Mouse (Mus musculus): ENCODE data around the gene Yif1a. TPM values are rescaled to one million over a fixed set of nuclear protein-coding genes. Genes with fewer than 3 reads are reported as not detected.

The Yif1a gene
- 111 and 114 TPM in 2 replicates for polyA plus RNA-seq (2014; fragmentation: Nextera tagmentation; extraction: Ambion mirVana)

DNA sequence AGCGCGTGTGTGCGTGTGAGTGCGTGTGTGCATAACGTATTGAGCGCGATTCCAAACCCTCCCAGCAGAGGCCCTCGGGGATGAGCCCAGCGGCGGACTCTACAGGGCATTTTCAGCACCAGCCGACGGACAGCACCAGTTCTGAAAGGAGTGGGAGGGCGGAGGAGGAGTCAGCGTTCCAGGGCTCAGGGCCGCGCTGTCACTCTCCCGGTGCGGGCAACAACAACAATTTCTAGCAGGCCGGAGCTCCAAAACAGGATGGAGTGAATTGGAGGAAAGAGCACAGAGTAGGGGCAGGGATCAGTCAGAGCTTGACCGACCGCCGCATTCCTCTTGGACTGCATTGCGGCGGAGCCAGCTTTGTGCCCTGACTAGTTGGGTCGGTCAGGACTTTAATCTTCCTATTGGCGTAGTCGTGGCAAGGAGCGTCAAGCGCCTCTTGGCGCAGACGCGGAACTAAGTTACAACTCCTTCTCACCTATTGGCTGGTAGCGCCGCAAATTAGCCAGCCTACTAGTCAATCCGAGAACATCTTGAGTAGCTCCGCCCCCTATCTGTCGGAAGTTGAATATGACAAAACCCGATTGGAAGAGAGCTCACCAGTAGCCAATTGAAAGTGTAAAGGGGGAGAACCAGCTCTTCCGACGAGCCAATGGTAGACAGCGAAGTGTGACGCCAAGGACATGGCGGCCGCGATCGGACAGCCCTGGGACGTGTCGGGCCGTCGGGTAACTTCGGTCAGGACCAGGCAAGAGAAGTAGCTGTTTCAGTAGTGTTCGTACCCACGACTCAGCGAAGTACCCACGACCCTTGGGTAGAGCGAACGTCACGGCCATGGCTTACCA is at the start of gene Yif1a:
Gene Yif1a (plus strand): TSS at position 655 of the 845 bp plus-strand sequence.
- Histone ChIP-seq H3K4me1 (replicated peaks; ENCODE audit: control insufficient read depth, insufficient read depth, low read length) (peaks cover 10% of the 10 kb centered on the region), H3K4me2 (ENCODE audit: low read length) (peak within 1 kb of the TSS; percentile 93), H3K4me3 (ENCODE audit: low read depth, low read length) (peak within 1 kb of the TSS; percentile 87), H3K27ac (ENCODE audit: low read depth) (peak within 1 kb of the TSS; percentile 74), H3K9me3 (ENCODE audit: control insufficient read depth, low read length) (no peaks in the 10 kb centered on the region), H3K9ac (ENCODE audit: low read length) (peak within 1 kb of the TSS; percentile 69), H3K27me3 (replicated peaks; ENCODE audit: control insufficient read depth, insufficient read depth, low read length) (peaks cover 35% of the 10 kb centered on the region), H3K36me3 (ENCODE audit: control insufficient read depth, insufficient read depth, low read length) (peaks cover 29% of the 10 kb centered on the region)
- DNase-seq (ENCODE audit: low spot score) (peak; percentile 99), ATAC-seq (replicated peaks; ENCODE audit: low FRiP score, low TSS enrichment, low read depth) (peak; percentile 89)
- WGBS, result under 1% methylated on average over 58 of the region's 58 CpGs

GRCm38 (mm10) chr19:5038709-5039156 is 49.6 kb upstream of the Yif1a start, which contains the start of the genes B4gat1 and AC124502.3:
Gene B4gat1, plus strand, starts transcription at chr19:5038826.
Gene AC124502.3, plus strand, starts transcription at chr19:5038891.
- Histone ChIP-seq H3K9me3 (ENCODE audit: control insufficient read depth, low read length) (no peaks in the 10 kb centered on the region), H3K9ac (ENCODE audit: low read length) (peak within 1 kb of the TSS; percentile 69), H3K4me3 (ENCODE audit: low read depth, low read length) (peak within 1 kb of the TSS; percentile 95), H3K4me2 (ENCODE audit: low read length) (peak within 1 kb of the TSS; percentile 95), H3K27me3 (replicated peaks; ENCODE audit: control insufficient read depth, insufficient read depth, low read length) (no peaks in the 10 kb centered on the region), H3K27ac (ENCODE audit: low read depth) (peak within 1 kb of the TSS; percentile 90), H3K36me3 (ENCODE audit: control insufficient read depth, insufficient read depth, low read length) (0 out of 2 replicates have a peak, but pooled peaks cover 2% of the 10 kb centered on the region), H3K4me1 (replicated peaks; ENCODE audit: control insufficient read depth, insufficient read depth, low read length) (peaks cover 16% of the 10 kb centered on the region)
- 0% methylated on average over 43 of the region's 44 CpGs for WGBS
- peak; percentile 91 for DNase-seq (ENCODE audit: low spot score)
- ATAC-seq (replicated peaks; ENCODE audit: low FRiP score, low TSS enrichment, low read depth), result peak; percentile 86

DNA sequence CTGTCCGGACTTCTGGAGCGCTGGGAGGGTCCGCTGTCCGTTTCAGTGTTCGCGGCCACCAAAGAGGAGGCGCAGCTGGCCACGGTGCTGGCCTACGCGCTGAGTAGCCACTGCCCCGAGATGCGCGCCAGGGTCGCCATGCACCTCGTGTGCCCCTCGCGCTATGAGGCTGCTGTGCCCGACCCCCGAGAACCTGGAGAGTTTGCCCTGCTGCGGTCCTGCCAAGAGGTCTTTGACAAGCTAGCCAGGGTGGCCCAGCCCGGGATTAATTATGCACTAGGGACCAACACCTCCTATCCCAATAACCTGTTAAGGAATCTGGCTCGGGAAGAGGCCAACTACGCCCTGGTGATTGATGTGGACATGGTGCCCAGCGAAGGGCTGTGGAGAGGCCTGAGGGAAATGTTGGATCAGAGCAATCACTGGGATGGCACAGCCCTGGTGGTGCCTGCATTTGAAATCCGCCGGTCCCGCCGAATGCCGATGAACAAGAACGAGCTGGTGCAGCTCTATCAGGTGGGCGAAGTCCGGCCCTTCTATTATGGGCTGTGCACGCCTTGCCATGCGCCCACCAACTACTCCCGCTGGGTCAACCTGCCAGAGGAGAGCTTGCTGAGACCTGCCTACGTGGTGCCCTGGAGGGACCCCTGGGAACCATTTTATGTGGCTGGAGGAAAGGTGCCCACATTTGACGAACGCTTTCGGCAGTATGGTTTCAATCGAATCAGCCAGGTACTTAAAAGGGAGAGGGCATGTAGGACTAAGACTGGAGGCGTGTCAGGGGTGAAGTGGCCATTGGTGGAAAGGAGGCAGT is 48.8 kb upstream of the Yif1a start:
- peak overlapping the region; percentile 69 for H3K9ac ChIP-seq (ENCODE audit: low read length)
- H3K27me3 ChIP-seq (replicated peaks; ENCODE audit: control insufficient read depth, insufficient read depth, low read length), result no peaks in the 10 kb centered on the region
- peak overlapping the region; percentile 95 for H3K4me2 ChIP-seq (ENCODE audit: low read length)
- WGBS, result 13% methylated on average over 41 of the region's 41 CpGs
- DNase-seq (ENCODE audit: low spot score), result no peak
- peaks cover 16% of the 10 kb centered on the region for H3K4me1 ChIP-seq (replicated peaks; ENCODE audit: control insufficient read depth, insufficient read depth, low read length)
- H3K9me3 ChIP-seq (ENCODE audit: control insufficient read depth, low read length), result no peaks in the 10 kb centered on the region
- peak overlapping the region; percentile 95 for H3K4me3 ChIP-seq (ENCODE audit: low read depth, low read length)
- H3K36me3 ChIP-seq (ENCODE audit: control insufficient read depth, insufficient read depth, low read length), result peaks cover 6% of the 10 kb centered on the region; the same call in 1 of the 2 replicates
- no peak for ATAC-seq (replicated peaks; ENCODE audit: low FRiP score, low TSS enrichment, low read depth)
- H3K27ac ChIP-seq (ENCODE audit: low read depth), result peak overlapping the region; percentile 34; the same call in 1 of the 2 replicates

- Histone ChIP-seq H3K27ac (ENCODE audit: low read depth) (peak within 1 kb of the TSS; percentile 5), H3K36me3 (ENCODE audit: control insufficient read depth, insufficient read depth, low read length) (peaks cover 6% of the 10 kb centered on the region), H3K9me3 (ENCODE audit: control insufficient read depth, low read length) (no peaks in the 10 kb centered on the region), H3K4me1 (replicated peaks; ENCODE audit: control insufficient read depth, insufficient read depth, low read length) (peaks cover 16% of the 10 kb centered on the region), H3K4me3 (ENCODE audit: low read depth, low read length) (peak within 1 kb of the TSS; percentile 95), H3K27me3 (replicated peaks; ENCODE audit: control insufficient read depth, insufficient read depth, low read length) (no peaks in the 10 kb centered on the region), H3K4me2 (ENCODE audit: low read length) (peak within 1 kb of the TSS; percentile 95), H3K9ac (ENCODE audit: low read length) (peak within 1 kb of the TSS; percentile 72)
- ATAC-seq (replicated peaks; ENCODE audit: low FRiP score, low TSS enrichment, low read depth), result peak; percentile 74
- DNase-seq (ENCODE audit: low spot score), result peak; percentile 97
- 5% methylated on average over 40 of the region's 40 CpGs for WGBS
These were observed 47.3 kb upstream of the Yif1a start, which contains the start of gene Brms1 for GRCm38 (mm10) chr19:5040862-5041523. Gene Brms1, plus strand, starts transcription at chr19:5041354.

DNA sequence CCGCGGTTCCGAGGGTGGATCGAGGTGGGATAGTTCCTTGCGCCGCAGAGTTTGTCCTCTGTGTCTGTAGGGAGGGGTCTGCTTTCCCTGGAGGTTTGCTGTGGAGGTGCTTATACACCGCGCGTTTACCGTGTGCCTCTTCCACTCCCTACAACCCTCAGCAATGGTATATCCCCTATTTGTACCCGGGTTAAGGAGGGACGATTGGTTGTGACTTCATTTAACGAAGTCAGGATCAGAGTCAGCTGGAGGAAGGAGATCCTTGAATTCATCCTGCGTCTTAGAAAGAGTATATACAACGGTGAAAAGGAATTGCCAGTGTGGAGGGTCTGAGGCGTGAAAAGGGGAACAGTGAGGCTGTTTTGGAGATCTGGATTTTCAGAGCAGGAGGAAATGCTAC is 46.8 kb upstream of the Yif1a start:
- H3K4me1 ChIP-seq (replicated peaks; ENCODE audit: control insufficient read depth, insufficient read depth, low read length), result peaks cover 16% of the 10 kb centered on the region
- H3K27ac ChIP-seq (ENCODE audit: low read depth), result peak overlapping the region; percentile 5; the same call in 1 of the 2 replicates
- no peaks in the 10 kb centered on the region for H3K9me3 ChIP-seq (ENCODE audit: control insufficient read depth, low read length)
- H3K9ac ChIP-seq (ENCODE audit: low read length), result peak overlapping the region; percentile 72
- ATAC-seq (replicated peaks; ENCODE audit: low FRiP score, low TSS enrichment, low read depth) (no peak), DNase-seq (ENCODE audit: low spot score) (no peak)
- no peaks in the 10 kb centered on the region for H3K27me3 ChIP-seq (replicated peaks; ENCODE audit: control insufficient read depth, insufficient read depth, low read length)
- H3K4me2 ChIP-seq (ENCODE audit: low read length), result peak overlapping the region; percentile 95
- peak overlapping the region; percentile 95 for H3K4me3 ChIP-seq (ENCODE audit: low read depth, low read length)
- peaks cover 11% of the 10 kb centered on the region for H3K36me3 ChIP-seq (ENCODE audit: control insufficient read depth, insufficient read depth, low read length)
- WGBS, result 2% methylated on average over 16 of the region's 16 CpGs

GRCm38 (mm10) chr19:5045531-5045930 is 42.8 kb upstream of the Yif1a start:
- DNase-seq (ENCODE audit: low spot score), result no peak
- 85% methylated on average over 4 of the region's 4 CpGs for WGBS

DNA sequence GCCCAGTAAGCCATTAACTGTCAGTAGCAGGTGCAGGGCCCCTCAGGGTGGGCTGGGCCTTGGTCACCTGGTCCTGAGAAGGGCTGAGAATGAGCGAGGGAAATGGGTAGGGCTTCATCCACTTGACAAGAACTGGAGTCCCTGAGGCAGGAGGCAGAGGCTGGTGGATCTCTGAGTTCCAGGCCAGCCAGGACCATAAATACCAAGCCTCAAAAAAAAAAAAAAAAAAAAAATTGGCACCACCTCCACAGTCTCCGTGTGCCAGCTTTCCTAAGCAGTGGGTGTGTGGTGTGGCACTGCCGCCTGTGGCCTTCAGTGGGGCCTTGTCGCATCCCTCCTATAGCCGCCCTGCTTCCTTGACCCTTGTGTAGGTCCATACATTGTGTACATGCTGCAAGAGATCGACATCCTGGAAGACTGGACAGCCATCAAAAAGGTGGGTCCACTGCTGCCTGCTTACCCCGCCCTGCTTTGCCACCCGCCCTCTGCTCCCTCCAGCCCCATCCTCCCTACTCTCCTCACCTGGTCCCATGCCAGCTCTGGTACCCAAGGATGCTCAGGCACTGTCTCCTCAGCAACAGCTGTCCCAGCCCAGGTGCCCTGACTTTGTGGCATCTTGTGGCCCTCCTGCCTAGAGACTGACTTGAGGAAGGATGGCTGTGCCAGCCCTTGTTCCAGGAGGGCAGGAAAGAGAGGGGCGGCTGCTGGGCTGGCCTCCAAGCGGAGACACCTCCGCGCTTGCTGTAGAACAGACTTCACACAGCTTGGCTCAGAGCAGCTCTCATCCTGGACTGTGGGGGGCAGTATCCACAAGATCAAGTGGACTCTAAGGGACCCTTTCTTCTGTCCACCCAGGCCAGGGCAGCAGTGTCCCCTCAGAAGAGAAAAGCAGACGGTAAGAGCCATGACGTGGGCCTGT is 39.9 kb upstream of the Yif1a start:
- 84% methylated on average over 14 of the region's 14 CpGs for WGBS
- no peak overlapping the region for H3K9ac ChIP-seq (ENCODE audit: low read length)
- DNase-seq (ENCODE audit: low spot score) (no peak), ATAC-seq (replicated peaks; ENCODE audit: low FRiP score, low TSS enrichment, low read depth) (no peak)
- H3K27ac ChIP-seq (ENCODE audit: low read depth), result no peak overlapping the region
- no peak overlapping the region for H3K4me2 ChIP-seq (ENCODE audit: low read length)
- H3K4me1 ChIP-seq (replicated peaks; ENCODE audit: control insufficient read depth, insufficient read depth, low read length), result peaks cover 9% of the 10 kb centered on the region
- H3K36me3 ChIP-seq (ENCODE audit: control insufficient read depth, insufficient read depth, low read length), result peaks cover 43% of the 10 kb centered on the region
- H3K9me3 ChIP-seq (ENCODE audit: control insufficient read depth, low read length), result no peaks in the 10 kb centered on the region
- peaks cover 23% of the 10 kb centered on the region for H3K27me3 ChIP-seq (replicated peaks; ENCODE audit: control insufficient read depth, insufficient read depth, low read length)
- no peak overlapping the region for H3K4me3 ChIP-seq (ENCODE audit: low read depth, low read length)

More at GRCm38 (mm10) chr19:5045531-5045930, 42.8 kb upstream of the Yif1a start:
- Histone ChIP-seq H3K36me3 (ENCODE audit: control insufficient read depth, insufficient read depth, low read length) (peaks cover 43% of the 10 kb centered on the region), H3K4me3 (ENCODE audit: low read depth, low read length) (no peak overlapping the region), H3K4me2 (ENCODE audit: low read length) (no peak overlapping the region), H3K9me3 (ENCODE audit: control insufficient read depth, low read length) (no peaks in the 10 kb centered on the region), H3K4me1 (replicated peaks; ENCODE audit: control insufficient read depth, insufficient read depth, low read length) (peaks cover 11% of the 10 kb centered on the region), H3K27me3 (replicated peaks; ENCODE audit: control insufficient read depth, insufficient read depth, low read length) (0 out of 2 replicates have a peak, but pooled peaks cover 1% of the 10 kb centered on the region), H3K9ac (ENCODE audit: low read length) (no peak overlapping the region), H3K27ac (ENCODE audit: low read depth) (no peak overlapping the region)
- ATAC-seq (replicated peaks; ENCODE audit: low FRiP score, low TSS enrichment, low read depth), result no peak
